Mouse (Mus musculus): ENCODE data around the gene Ints3.

GRCm38 (mm10) chr3:90446389-90447122 is 13.1 kb upstream of the Ints3 start:
- no peak for TF ChIP-seq GATA1 (IDR thresholded peaks at IDR 0.05; ENCODE audit: borderline replicate concordance, low read length)
- TF ChIP-seq FLI1 (IDR thresholded peaks at IDR 0.05; ENCODE audit: low read length), result no peak
